Mouse (Mus musculus) embryonic facial prominence, embryonic 13.5 days (tissue): ENCODE results near the gene Bpnt1. TPM values are rescaled to one million over a fixed set of nuclear protein-coding genes. Genes with fewer than 3 reads are reported as not detected.

ENCODE experiments used
- ATAC-seq: fragments of 200-750 bp; cut with Nextera tagmentation; 2 replicates; pipeline ENCODE4 v1.8.0; 2017; ENCODE audit warnings: low read depth; ENCODE audit not compliant: insufficient number of reproducible peaks, insufficient read depth, low FRiP score, low TSS enrichment
- H3K27ac ChIP-seq: fragments of 300-500 bp; sonication (generic); 2 replicates; pipeline ENCODE4 v1.5.1; 2015; ENCODE audit warnings: moderate library complexity, mild to moderate bottlenecking, inconsistent platforms
- H3K27me3 ChIP-seq: fragments of 300-500 bp; sonication (generic); 2 replicates; pipeline ENCODE4 v1.6.1; 2015; ENCODE audit warnings: mild to moderate bottlenecking, inconsistent platforms
- H3K36me3 ChIP-seq: fragments of 300-500 bp; sonication (generic); 2 replicates; pipeline ENCODE4 v1.6.1; 2015; ENCODE audit warnings: mild to moderate bottlenecking, inconsistent platforms
- H3K4me1 ChIP-seq: fragments of 300-500 bp; sonication (generic); 2 replicates; pipeline ENCODE4 v1.6.1; 2015; ENCODE audit warnings: inconsistent platforms
- H3K4me2 ChIP-seq: fragments of 300-500 bp; sonication (generic); 2 replicates; pipeline ENCODE4 v1.6.1; 2015; ENCODE audit warnings: moderate library complexity, mild to moderate bottlenecking, inconsistent platforms
- H3K4me3 ChIP-seq: fragments of 300-500 bp; sonication (generic); 2 replicates; pipeline ENCODE4 v1.5.1; 2015; ENCODE audit warnings: mild to moderate bottlenecking, inconsistent platforms
- H3K9ac ChIP-seq: fragments of 300-500 bp; sonication (generic); 2 replicates; pipeline ENCODE4 v1.6.1; 2015; ENCODE audit warnings: mild to moderate bottlenecking, inconsistent platforms
- H3K9me3 ChIP-seq: fragments of 300-500 bp; sonication (generic); 2 replicates; pipeline ENCODE4 v1.6.1; 2016; ENCODE audit warnings: inconsistent platforms
- WGBS: fragments of 180-500 bp; shearing (Covaris S2); methylation state at CpG from one replicate; pipeline ENCODE4 v1.1.7; 2015; ENCODE audit warnings: mixed read lengths; 5-methylcytosine and 5-hydroxymethylcytosine counted together
- polyA plus RNA-seq: library from polyadenylated mRNA; unstranded; fragments of >200 nt; fragmentation: Nextera tagmentation; extraction: Ambion mirVana; gene quantifications from 2 replicates; pipeline ENCODE4 v1.2.1, GENCODE M21; 2015

The Bpnt1 gene
- polyA plus RNA-seq, 1 experiment from 2014 or later: 21.8 TPM

DNA sequence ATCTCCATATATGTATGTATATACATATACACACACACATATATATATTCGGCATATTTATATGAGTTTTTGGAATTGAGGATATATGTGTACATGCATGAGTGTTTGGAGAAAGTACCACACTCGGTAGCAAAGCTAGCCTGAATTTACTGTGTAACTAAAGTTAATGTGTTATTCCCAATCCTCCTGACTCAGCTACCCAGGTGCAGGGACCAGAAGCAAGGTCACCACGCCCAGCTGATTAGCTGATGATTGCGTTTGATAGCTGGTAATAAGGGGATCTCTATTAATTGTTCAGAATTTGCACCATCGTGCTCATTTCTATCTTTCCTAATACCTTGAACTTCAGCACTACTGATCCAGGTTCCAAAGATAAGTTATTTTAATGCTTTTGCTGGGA is 1.7 kb downstream of the Bpnt1 start:
- Histone ChIP-seq H3K9me3 (no peaks in the 10 kb centered on the region), H3K9ac (no peak overlapping the region), H3K36me3 (no peaks in the 10 kb centered on the region), H3K4me2 (no peak overlapping the region), H3K27ac (no peak overlapping the region), H3K4me1 (peaks cover 10% of the 10 kb centered on the region), H3K4me3 (no peak overlapping the region), H3K27me3 (no peaks in the 10 kb centered on the region)
- WGBS: 82% methylated on average over 5 of the region's 5 CpGs
- ATAC-seq: no peak

DNA sequence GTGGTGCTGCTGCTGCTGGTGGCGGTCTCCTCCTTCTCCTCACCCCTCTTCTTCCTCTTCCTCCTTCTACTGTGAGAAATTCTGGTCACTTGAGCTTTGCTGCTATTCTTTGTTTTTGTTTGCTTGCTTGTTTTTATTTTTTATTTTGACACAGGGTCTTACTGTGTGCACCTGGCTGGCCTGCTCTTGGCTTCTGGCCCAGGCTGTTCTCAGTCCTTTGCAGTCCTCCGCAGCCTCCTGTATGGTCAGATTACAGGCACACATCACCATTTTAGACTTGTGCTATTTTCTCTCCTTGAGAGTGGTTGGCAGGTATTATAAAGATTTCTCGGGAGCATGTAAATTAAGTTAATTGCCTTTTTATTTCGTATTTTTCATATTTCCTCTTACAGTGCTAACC is 2.2 kb downstream of the Bpnt1 start:
- WGBS: 79% methylated on average over 4 of the region's 4 CpGs
- Histone ChIP-seq H3K27ac (no peak overlapping the region), H3K4me2 (no peak overlapping the region), H3K36me3 (no peaks in the 10 kb centered on the region), H3K27me3 (no peaks in the 10 kb centered on the region), H3K4me3 (no peak overlapping the region), H3K9ac (no peak overlapping the region), H3K9me3 (no peaks in the 10 kb centered on the region), H3K4me1 (peaks cover 10% of the 10 kb centered on the region)
- no peak for ATAC-seq

DNA sequence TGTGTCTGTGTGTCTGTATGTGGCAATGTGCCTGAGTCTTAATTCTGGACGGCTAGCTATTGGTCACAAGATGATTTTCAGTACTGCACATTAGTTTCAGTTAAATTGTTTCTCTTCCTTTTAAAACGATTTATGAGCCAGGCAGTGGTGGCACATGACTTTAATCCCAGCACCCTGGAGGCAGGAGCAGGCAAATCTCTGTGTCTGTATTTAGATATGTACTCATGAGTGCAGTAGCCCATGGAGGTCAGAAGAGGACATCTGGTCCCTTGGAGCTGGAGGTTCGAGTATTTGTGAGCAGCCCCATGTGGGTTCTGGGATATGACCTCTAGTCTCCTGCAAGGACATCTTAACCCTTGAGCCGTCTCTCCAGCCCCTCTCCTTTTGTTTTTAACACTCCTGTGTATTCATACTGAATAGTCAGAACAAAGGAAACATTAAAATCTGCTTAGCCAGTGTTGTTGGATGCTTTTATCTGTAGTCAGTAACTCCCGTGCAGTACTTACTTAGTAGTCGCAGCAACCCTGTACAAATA is 3.3 kb downstream of the Bpnt1 start:
- H3K9me3 ChIP-seq: no peaks in the 10 kb centered on the region
- no peak overlapping the region for H3K4me3 ChIP-seq
- H3K4me2 ChIP-seq: no peak overlapping the region
- 73% methylated on average over 6 of the region's 6 CpGs for whole genome bisulfite sequencing
- no peak for ATAC-seq
- H3K27ac ChIP-seq: no peak overlapping the region
- H3K27me3 ChIP-seq: no peaks in the 10 kb centered on the region
- no peak overlapping the region for H3K9ac ChIP-seq
- peaks cover 10% of the 10 kb centered on the region for H3K4me1 ChIP-seq
- peaks cover 9% of the 10 kb centered on the region for H3K36me3 ChIP-seq

DNA sequence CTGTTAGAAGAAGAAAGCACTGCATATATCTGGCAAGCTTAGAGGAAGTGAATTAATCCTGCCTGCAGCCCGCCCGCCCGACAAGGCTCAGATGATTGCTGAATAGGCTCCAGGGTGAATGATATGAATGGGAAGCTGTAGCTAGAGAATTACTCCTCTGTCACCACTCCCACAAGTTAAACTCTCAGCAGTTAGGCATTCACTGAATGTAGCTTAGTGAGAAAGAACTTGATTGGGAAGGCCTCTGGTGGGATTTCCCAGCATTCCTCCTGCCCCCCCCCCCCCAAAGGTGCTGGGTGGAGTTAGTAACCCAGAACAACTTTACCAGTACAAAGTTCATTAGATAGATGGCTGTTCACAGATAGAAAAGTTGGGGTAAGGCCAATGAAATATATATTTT is 4.6 kb downstream of the Bpnt1 start:
- Histone ChIP-seq H3K36me3 (peaks cover 22% of the 10 kb centered on the region), H3K9ac (no peak overlapping the region), H3K27ac (no peak overlapping the region), H3K9me3 (no peaks in the 10 kb centered on the region), H3K4me3 (no peak overlapping the region), H3K27me3 (no peaks in the 10 kb centered on the region), H3K4me1 (peaks cover 10% of the 10 kb centered on the region), H3K4me2 (no peak overlapping the region)
- no peak for ATAC-seq
- WGBS: 52% methylated on average over 3 of the region's 3 CpGs

DNA sequence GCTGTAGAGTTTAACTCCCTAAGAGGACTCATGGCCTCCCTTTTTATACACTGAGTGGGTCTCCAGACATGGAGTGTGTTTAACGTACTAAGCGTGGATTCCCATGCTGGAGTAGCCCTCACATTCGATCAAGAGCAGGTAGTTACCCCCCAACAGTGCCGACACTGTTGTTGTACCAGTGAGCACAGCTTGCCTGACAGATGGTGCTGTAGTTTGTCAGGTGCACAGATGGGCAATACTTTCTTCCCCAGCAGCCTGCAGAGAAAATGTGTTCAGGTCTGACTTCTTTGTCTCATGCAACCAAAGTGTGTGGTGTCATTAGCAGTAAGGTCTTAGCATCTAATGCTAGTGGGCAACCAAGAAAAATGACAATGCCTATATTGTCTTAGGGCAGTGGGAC is 10.5 kb downstream of the Bpnt1 start:
- Histone ChIP-seq H3K4me1 (no peaks in the 10 kb centered on the region), H3K4me2 (no peak overlapping the region), H3K27ac (no peak overlapping the region), H3K27me3 (no peaks in the 10 kb centered on the region), H3K36me3 (peaks cover 77% of the 10 kb centered on the region), H3K4me3 (no peak overlapping the region), H3K9me3 (no peaks in the 10 kb centered on the region), H3K9ac (no peak overlapping the region)
- no peak for ATAC-seq
- WGBS: 90% methylated on average over 4 of the region's 4 CpGs

DNA sequence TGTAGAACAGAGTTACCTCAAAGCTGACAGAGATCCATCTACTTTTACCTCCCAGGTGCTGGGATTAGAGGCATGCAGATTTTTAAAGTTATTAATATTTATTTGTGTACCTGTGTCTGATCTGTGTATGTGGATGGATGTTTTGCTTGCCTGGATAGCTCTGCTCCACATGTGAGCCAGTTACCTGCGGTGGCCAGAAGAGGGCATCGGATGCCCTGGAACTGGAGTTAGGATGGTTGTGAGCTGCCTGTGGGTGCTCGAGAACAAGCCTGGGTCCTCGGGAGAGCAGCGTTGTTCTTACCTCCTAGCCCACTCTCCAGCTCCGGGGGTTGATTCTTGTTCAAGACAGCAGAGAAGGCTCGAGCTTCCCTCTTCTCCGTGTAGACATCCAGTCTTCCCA is 11.5 kb downstream of the Bpnt1 start:
- H3K36me3 ChIP-seq: peaks cover 87% of the 10 kb centered on the region
- no peak overlapping the region for H3K4me2 ChIP-seq
- H3K9me3 ChIP-seq: no peaks in the 10 kb centered on the region
- no peaks in the 10 kb centered on the region for H3K27me3 ChIP-seq
- H3K4me3 ChIP-seq: no peak overlapping the region
- no peak overlapping the region for H3K27ac ChIP-seq
- no peak overlapping the region for H3K9ac ChIP-seq
- H3K4me1 ChIP-seq: no peaks in the 10 kb centered on the region
- 86% methylated on average over 8 of the region's 8 CpGs for WGBS
- ATAC-seq: no peak

DNA sequence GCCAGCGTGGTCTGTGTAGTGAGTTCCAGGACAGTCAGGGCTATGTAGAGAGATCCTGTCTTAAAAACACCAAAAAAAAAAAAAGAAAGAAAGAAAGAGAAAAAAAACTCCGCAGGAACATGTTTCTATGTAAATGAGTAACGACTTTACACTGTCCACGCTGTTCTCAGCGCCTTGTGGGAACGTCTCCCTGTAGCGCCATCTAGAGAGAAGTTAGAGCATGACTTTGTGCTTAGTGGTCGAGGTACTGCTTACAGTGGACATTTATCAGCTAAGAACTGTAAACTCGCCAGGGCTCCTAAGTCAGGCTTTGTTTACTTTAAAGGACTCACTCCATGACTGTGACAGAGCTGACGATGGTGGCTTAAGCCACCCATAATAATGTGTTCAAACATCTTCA is 14.2 kb downstream of the Bpnt1 start:
- Histone ChIP-seq H3K4me3 (no peak overlapping the region), H3K9ac (no peak overlapping the region), H3K9me3 (no peaks in the 10 kb centered on the region), H3K4me2 (no peak overlapping the region), H3K27me3 (no peaks in the 10 kb centered on the region), H3K36me3 (peaks cover 90% of the 10 kb centered on the region), H3K4me1 (no peaks in the 10 kb centered on the region), H3K27ac (no peak overlapping the region)
- 78% methylated on average over 10 of the region's 10 CpGs for WGBS
- no peak for ATAC-seq

DNA sequence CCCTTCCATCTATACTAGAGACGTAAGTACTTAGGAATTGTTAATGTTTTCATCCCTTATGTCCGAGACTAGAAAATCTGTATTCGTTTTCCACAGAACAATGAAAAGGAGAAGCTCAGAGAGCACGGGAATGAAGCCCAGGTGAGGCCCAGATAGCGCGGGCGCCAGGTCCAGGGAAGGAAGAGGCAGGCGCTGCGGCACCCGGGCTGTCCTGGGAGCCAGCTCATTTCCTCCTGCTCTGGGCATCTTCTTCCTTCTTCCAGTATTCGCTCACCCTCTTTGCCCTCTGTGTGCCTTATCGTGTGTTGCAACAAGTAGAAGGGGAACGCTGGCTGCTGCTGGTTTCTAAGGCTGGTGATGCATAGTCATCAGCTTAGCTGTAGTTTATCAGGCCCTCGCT is 17.8 kb downstream of the Bpnt1 start:
- Histone ChIP-seq H3K4me1 (no peaks in the 10 kb centered on the region), H3K36me3 (peaks cover 82% of the 10 kb centered on the region), H3K4me3 (no peak overlapping the region), H3K27me3 (no peaks in the 10 kb centered on the region), H3K27ac (no peak overlapping the region), H3K9me3 (no peaks in the 10 kb centered on the region), H3K4me2 (no peak overlapping the region), H3K9ac (no peak overlapping the region)
- no peak for ATAC-seq
- WGBS: 93% methylated on average over 14 of the region's 14 CpGs

DNA sequence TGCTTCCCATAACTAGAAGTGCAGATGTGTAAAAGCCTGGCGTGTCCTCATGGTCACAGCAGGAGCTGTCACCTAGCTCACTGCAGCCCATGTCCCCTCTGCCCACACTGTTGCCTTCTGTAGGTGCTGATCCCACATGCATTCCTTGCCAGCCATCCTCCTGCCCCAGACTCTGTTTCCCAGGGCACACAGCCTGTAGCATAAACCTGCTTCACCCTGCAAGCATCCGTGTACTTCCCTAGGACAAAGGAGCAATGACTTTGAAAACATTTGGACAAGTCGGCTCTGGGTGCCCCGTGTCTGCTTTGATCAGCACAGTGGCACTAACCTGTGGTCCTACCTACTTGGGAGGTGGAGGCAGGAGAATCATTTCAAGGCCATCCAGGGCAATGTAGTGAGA is 18.7 kb downstream of the Bpnt1 start:
- 93% methylated on average over 4 of the region's 4 CpGs for WGBS
- no peaks in the 10 kb centered on the region for H3K9me3 ChIP-seq
- H3K4me2 ChIP-seq: no peak overlapping the region
- no peak overlapping the region for H3K27ac ChIP-seq
- H3K9ac ChIP-seq: no peak overlapping the region
- peaks cover 79% of the 10 kb centered on the region for H3K36me3 ChIP-seq
- no peak overlapping the region for H3K4me3 ChIP-seq
- no peaks in the 10 kb centered on the region for H3K27me3 ChIP-seq
- H3K4me1 ChIP-seq: no peaks in the 10 kb centered on the region
- ATAC-seq: no peak

DNA sequence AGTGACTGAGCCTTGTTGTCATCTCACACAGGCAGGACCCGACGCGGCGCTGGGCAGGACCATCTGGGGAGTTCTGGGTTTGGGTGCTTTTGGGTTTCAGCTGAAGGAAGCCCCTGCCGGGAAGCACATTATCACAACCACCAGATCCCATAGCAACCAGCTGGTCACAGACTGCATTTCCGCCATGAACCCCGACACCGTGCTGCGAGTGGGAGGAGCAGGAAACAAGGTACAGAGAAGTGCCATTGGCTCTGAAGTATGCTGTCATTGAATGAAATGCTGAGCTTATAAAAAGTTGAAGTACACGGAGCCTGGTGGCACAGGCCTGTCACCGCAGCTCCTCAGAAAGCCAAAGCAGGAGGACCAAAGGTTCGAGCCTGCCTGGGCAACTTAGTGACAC is 20.2 kb downstream of the Bpnt1 start:
- Histone ChIP-seq H3K9me3 (no peaks in the 10 kb centered on the region), H3K4me1 (no peaks in the 10 kb centered on the region), H3K36me3 (peaks cover 74% of the 10 kb centered on the region), H3K27ac (no peak overlapping the region), H3K4me2 (no peak overlapping the region), H3K9ac (no peak overlapping the region), H3K4me3 (no peak overlapping the region), H3K27me3 (no peaks in the 10 kb centered on the region)
- ATAC-seq: no peak
- WGBS: 89% methylated on average over 12 of the region's 12 CpGs

DNA sequence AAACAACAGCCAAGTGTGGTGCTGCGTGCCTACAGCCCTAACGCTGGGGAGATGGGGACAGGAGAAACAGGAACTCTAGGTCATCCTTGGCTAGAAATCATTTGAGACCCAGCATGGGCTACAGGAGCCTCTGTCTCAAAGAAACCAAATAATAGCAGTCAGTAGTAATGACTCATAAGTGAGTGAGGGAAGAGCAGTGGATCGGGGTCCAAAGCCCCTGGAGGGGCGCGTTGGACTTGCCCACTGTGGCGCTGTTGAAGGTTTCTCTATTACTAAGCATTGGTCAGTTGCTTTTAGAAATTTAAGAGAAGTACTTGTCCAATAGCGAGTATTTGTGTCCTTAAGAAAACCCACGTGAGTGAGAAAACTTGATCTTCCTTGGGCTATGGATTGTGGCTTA is 21.4 kb downstream of the Bpnt1 start:
- no peak for ATAC-seq
- Histone ChIP-seq H3K9me3 (no peaks in the 10 kb centered on the region), H3K4me3 (no peak overlapping the region), H3K27me3 (no peaks in the 10 kb centered on the region), H3K4me1 (no peaks in the 10 kb centered on the region), H3K4me2 (no peak overlapping the region), H3K36me3 (peaks cover 70% of the 10 kb centered on the region), H3K27ac (no peak overlapping the region), H3K9ac (no peak overlapping the region)
- WGBS: 98% methylated on average over 8 of the region's 8 CpGs

DNA sequence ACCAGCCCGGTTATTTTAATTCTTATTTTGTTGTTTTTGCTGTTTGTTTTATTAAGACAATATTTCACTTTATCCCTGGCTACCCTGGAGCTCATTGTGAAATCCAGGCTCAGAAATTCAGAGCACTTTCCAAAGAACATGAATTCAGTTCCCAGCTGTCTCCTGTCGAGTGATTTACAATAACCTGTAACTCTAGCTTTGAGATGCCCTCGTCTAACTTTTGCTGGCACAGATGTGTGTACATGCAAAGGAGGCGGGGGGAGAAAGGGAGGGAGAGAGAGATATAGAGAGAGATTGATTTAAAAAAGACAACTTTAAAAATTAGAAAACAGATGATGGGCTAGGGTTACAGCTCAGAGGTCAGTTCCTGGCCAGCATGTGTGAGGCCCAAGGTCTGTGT is 22.8 kb downstream of the Bpnt1 start:
- Histone ChIP-seq H3K27ac (no peak overlapping the region), H3K36me3 (peaks cover 61% of the 10 kb centered on the region), H3K4me1 (no peaks in the 10 kb centered on the region), H3K4me3 (no peak overlapping the region), H3K27me3 (no peaks in the 10 kb centered on the region), H3K4me2 (no peak overlapping the region), H3K9ac (no peak overlapping the region), H3K9me3 (no peaks in the 10 kb centered on the region)
- no peak for ATAC-seq
- WGBS: 88% methylated on average over 4 of the region's 4 CpGs

DNA sequence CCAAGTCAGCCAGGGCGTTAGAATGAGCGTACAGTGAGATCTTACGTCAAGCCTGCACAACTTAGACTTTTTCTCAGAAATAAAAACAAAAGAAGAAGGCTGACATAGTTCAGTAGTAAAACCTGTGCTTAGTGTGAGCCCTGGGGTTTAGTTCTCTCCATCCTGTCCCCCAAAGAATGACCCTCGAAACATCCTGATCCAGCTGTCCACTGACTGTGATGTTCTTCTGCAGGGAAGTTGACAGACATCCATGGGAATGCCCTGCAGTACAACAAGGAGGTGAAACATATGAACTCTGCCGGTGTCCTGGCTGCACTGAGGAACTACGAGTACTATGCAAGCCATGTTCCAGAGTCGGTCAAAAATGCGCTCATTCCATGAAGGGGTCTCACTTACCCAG is 24.3 kb downstream of the Bpnt1 start:
- H3K4me1 ChIP-seq: no peaks in the 10 kb centered on the region
- H3K27ac ChIP-seq: no peak overlapping the region
- peaks cover 49% of the 10 kb centered on the region for H3K36me3 ChIP-seq
- H3K9me3 ChIP-seq: no peaks in the 10 kb centered on the region
- WGBS: 92% methylated on average over 8 of the region's 8 CpGs
- no peak for ATAC-seq
- no peak overlapping the region for H3K4me3 ChIP-seq
- no peak overlapping the region for H3K9ac ChIP-seq
- no peaks in the 10 kb centered on the region for H3K27me3 ChIP-seq
- H3K4me2 ChIP-seq: no peak overlapping the region
